Mouse (Mus musculus) midbrain, embryonic 16.5 days (tissue): ENCODE results near the gene Pik3ca. TPM values are rescaled to one million over a fixed set of nuclear protein-coding genes. Genes with fewer than 3 reads are reported as not detected.

Source experiments
- ATAC-seq: fragments of 200-750 bp; cut with Nextera tagmentation; 2 replicates; pipeline ENCODE4 v1.8.0; 2017; ENCODE audit warnings: moderate TSS enrichment
- H3K27ac ChIP-seq: fragments of 300-500 bp; sonication (generic); 2 replicates; pipeline ENCODE4 v1.5.1; 2014; ENCODE audit warnings: mild to moderate bottlenecking, low read length, mixed read lengths
- H3K27me3 ChIP-seq: fragments of 300-500 bp; sonication (generic); 2 replicates; pipeline ENCODE4 v1.6.1; 2014; ENCODE audit warnings: low read depth, low read length, mixed read lengths; ENCODE audit not compliant: control insufficient read depth, insufficient read depth
- H3K36me3 ChIP-seq: fragments of 300-500 bp; sonication (generic); 2 replicates; pipeline ENCODE4 v1.6.1; 2014; ENCODE audit warnings: mild to moderate bottlenecking, low read length, moderate library complexity, mixed read lengths; ENCODE audit not compliant: control insufficient read depth, insufficient read depth
- H3K4me1 ChIP-seq: fragments of 300-500 bp; sonication (generic); 2 replicates; pipeline ENCODE4 v1.6.1; 2014; ENCODE audit warnings: mild to moderate bottlenecking, low read length, mixed read lengths; ENCODE audit not compliant: control insufficient read depth, insufficient read depth
- H3K4me2 ChIP-seq: fragments of 300-500 bp; sonication (generic); 2 replicates; pipeline ENCODE4 v1.6.1; 2014; ENCODE audit warnings: mild to moderate bottlenecking, low read length, mixed read lengths
- H3K4me3 ChIP-seq: fragments of 300-500 bp; sonication (generic); 2 replicates; pipeline ENCODE4 v1.5.1; 2014; ENCODE audit warnings: low read depth, mild to moderate bottlenecking, low read length, moderate library complexity, mixed read lengths
- H3K9ac ChIP-seq: fragments of 300-500 bp; sonication (generic); 2 replicates; pipeline ENCODE4 v1.6.1; 2014; ENCODE audit warnings: low read depth, low read length, mixed read lengths
- H3K9me3 ChIP-seq: fragments of 300-500 bp; sonication (generic); replicated peaks from 2 replicates; pipeline ENCODE4 v1.6.1; 2014; ENCODE audit warnings: mild to moderate bottlenecking, low read length, mixed read lengths; ENCODE audit not compliant: control insufficient read depth, poor library complexity, severe bottlenecking
- WGBS: fragments of 180-500 bp; shearing (Covaris S2); extraction: QIAGEN DNeasy Blood & Tissue Kit; methylation state at CpG from one replicate; pipeline ENCODE4 v1.1.7; 2014; 5-methylcytosine and 5-hydroxymethylcytosine counted together
- polyA plus RNA-seq: library from polyadenylated mRNA; unstranded; fragments of >200 nt; fragmentation: Nextera tagmentation; extraction: Ambion mirVana; gene quantifications from 2 replicates; pipeline ENCODE4 v1.2.1, GENCODE M21; 2015

Pik3ca gene
- polyA plus RNA-seq, 1 experiment from 2014 or later: 12.8 TPM

DNA sequence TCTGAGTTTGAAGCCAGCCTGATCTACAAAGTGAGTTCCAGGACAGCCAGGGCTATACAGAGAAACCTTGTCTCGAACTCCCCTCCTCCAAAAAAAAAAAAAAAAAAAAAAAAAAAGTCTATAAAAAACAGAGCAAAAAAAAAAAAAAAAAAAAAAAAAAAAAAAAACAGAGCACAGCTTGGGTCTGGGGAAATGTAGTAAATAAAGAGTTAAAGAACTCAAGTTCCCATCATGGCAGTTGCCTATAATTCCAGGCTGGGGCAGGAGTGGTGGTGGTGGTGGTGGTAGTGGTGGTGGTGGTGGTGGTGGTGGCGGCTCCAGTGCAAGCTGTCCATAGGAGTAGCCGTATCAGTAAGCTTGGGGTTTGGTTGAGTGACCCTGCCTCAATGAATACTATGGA lies 85.6 kb downstream of the Pik3ca start:
- no peaks in the 10 kb centered on the region for H3K36me3 ChIP-seq
- H3K4me1 ChIP-seq: no peaks in the 10 kb centered on the region
- no peak overlapping the region for H3K4me3 ChIP-seq
- WGBS: 78% methylated on average over 3 of the region's 3 CpGs
- ATAC-seq: no peak
- no peaks in the 10 kb centered on the region for H3K27me3 ChIP-seq
- no peak overlapping the region for H3K4me2 ChIP-seq
- no peak overlapping the region for H3K27ac ChIP-seq
- H3K9ac ChIP-seq: no peak overlapping the region
- no peaks in the 10 kb centered on the region for H3K9me3 ChIP-seq

DNA sequence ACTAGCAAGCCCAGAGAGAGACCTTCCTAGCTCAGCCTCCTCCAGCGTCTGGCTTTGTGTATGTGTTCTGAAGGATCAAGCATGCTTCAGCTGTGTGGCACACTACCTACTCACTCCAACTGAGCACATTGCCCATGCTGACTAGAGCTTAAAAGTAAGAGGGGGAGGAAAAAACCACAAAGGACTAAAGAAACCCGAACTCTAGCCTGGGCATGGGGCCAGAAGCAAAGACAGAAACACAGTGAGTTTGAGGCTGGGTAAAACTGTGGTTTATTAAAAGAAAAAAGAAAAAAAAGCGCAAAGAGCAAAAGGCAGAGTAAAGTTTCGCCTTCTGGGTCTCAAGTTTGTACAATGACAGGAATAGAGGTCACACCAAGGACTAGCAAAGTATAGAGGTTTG lies 89.1 kb downstream of the Pik3ca start:
- no peak overlapping the region for H3K27ac ChIP-seq
- no peak for ATAC-seq

DNA sequence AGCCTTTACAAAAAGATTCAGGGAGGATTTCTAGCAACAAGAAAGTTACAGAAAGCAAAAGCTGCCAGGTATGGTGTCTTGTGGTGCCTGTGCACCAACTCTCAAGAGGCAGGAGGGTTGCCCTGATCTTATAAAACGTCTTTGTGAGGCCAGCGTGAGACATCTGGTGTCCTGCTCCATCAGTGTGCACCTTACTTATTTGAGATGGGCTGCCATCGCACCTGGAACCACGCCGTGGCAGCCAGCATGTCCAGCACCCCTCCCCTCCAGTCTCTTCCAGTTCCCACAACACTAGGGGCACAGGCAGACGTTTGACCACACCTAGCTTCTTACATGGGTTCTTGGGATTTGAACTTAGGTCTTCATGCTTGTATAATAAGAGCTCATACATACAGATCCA lies 90.7 kb downstream of the Pik3ca start:
- Histone ChIP-seq H3K9me3 (no peaks in the 10 kb centered on the region), H3K27me3 (no peaks in the 10 kb centered on the region), H3K4me3 (no peak overlapping the region), H3K4me1 (no peaks in the 10 kb centered on the region), H3K36me3 (no peaks in the 10 kb centered on the region), H3K4me2 (no peak overlapping the region), H3K27ac (no peak overlapping the region), H3K9ac (no peak overlapping the region)
- WGBS: 85% methylated on average over 6 of the region's 6 CpGs
- no peak for ATAC-seq

More for the DNA sequence above, 89.1 kb downstream of the Pik3ca start:
- no peak overlapping the region for H3K4me3 ChIP-seq
- H3K9ac ChIP-seq: no peak overlapping the region
- H3K9me3 ChIP-seq: no peaks in the 10 kb centered on the region
- no peaks in the 10 kb centered on the region for H3K36me3 ChIP-seq
- H3K4me2 ChIP-seq: no peak overlapping the region
- no peaks in the 10 kb centered on the region for H3K4me1 ChIP-seq
- no peaks in the 10 kb centered on the region for H3K27me3 ChIP-seq
- WGBS: 83% methylated on average over 4 of the region's 4 CpGs

DNA sequence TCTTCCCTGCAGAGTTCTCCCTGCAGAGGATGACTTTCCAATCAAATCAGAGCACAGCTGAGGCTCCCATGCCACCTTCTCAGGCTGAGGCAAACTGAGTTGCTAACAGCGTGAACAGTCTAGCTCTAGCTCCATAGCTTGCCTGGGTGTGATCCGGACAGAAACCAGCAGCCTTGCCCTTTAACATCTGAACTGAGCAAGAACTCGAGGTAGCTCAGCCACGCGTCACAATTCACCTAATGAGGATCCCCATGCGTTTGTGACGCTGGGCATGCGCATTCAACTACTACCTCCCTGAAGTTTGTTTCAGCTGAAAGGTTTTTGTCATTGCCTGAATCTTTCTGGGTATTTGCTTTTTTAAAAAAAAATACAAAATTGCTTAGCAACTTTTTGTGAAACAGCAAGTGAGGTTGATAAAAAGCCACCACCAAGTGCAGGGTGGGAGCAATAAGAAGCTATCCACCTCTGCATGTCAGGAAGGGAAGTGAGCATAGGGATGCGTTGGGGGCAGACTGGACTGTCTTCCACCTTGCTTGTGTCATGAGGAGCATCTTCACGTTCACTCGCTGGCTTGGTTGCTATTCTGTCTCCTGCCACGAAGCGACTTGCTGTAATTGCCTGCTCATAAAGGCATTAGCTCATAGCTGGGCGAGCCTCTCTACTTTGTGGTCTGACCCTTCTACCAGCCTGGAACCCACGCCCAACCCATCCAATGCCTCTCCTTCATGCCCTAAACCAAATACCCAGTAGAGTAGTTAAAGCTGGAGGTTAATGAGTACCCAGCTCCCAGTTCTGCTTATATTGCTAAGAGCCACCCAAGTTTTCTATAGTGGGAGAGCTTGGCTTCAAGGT lies 92.8 kb downstream of the Pik3ca start:
- Histone ChIP-seq H3K36me3 (no peaks in the 10 kb centered on the region), H3K9ac (no peak overlapping the region), H3K4me3 (no peak overlapping the region), H3K9me3 (no peaks in the 10 kb centered on the region), H3K4me1 (no peaks in the 10 kb centered on the region), H3K27me3 (no peaks in the 10 kb centered on the region), H3K4me2 (no peak overlapping the region), H3K27ac (no peak overlapping the region)
- no peak for ATAC-seq
- 87% methylated on average over 15 of the region's 15 CpGs for WGBS

DNA sequence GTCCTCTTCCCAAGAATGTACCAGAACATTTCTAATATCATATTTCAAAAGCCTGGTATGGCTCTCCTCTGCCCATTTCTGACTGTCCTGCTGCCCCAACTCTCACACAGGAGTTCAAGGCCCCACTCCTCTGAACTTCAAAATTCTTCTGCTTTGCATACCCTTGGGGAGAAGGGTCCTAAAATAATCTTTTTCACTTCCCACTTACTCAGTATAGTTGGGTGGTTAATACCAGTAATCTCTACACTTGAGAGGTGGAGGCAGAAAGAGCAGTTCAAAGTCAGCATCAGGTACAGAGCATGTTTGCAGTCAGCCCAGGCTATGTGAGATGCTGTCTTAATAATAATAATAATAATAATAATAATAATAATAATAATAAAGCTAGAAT lies 93.5 kb downstream of the Pik3ca start:
- Histone ChIP-seq H3K36me3 (no peaks in the 10 kb centered on the region), H3K27me3 (no peaks in the 10 kb centered on the region), H3K4me3 (no peak overlapping the region), H3K27ac (no peak overlapping the region), H3K4me2 (no peak overlapping the region), H3K9ac (no peak overlapping the region), H3K9me3 (no peaks in the 10 kb centered on the region), H3K4me1 (no peaks in the 10 kb centered on the region)
- ATAC-seq: no peak

DNA sequence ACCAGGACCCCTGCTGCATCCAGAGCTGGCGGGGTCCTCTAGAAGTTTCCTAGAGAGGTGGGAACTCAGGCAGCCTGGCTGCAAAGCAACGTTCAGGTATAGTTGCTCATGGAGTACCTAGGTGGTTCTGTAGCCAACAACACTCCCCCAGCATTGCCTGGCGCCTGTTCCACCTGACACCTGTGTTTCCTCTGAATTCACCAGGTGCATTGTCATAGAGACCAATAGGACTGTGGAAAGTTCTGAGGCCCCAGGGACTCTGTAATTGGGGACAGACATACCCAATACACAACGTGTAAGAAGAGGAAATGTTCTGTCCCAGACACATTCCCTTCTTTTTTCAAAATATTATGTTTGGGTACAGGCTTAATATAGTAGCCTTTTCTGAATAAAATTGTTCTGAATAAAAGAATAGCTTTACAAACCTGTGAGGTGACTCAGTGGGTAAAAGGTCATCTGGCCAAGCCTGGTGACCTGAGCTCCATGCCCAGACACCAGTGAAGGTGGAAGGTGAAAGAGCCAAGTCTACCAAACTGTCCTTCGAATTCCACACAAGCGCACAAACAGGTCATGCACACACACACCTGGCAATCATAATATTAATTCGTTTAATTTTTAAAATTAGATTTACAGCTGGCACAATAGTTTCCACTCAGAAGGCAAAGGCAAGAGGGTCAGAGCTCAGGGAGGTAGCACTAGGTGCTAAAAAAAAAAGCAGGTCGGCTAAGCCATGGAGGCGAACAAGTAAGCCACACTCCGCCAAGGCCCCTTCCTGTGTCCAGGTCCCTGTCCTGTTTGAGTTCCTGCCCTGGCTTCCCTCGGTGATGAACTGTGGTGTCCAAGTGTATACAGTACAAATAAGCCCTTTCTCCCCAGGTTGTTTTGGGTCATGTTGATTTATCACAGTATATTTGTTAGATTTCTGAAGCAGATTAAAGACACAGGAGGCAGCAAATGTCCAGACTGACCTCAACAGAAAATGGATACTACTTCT lies 94.9 kb downstream of the Pik3ca start, which contains the start of gene Kcnmb3:
Gene Kcnmb3 (minus strand): TSS at position 135 of the 994 bp plus-strand sequence.
- WGBS: 81% methylated on average over 11 of the region's 11 CpGs
- Histone ChIP-seq H3K4me1 (no peaks in the 10 kb centered on the region; the same call in 1 of the 2 replicates), H3K27me3 (no peaks in the 10 kb centered on the region), H3K36me3 (no peaks in the 10 kb centered on the region), H3K4me3 (no peak within 1 kb of the TSS), H3K27ac (no peak within 1 kb of the TSS), H3K9ac (no peak within 1 kb of the TSS), H3K4me2 (no peak within 1 kb of the TSS), H3K9me3 (no peaks in the 10 kb centered on the region)
- no peak for ATAC-seq

DNA sequence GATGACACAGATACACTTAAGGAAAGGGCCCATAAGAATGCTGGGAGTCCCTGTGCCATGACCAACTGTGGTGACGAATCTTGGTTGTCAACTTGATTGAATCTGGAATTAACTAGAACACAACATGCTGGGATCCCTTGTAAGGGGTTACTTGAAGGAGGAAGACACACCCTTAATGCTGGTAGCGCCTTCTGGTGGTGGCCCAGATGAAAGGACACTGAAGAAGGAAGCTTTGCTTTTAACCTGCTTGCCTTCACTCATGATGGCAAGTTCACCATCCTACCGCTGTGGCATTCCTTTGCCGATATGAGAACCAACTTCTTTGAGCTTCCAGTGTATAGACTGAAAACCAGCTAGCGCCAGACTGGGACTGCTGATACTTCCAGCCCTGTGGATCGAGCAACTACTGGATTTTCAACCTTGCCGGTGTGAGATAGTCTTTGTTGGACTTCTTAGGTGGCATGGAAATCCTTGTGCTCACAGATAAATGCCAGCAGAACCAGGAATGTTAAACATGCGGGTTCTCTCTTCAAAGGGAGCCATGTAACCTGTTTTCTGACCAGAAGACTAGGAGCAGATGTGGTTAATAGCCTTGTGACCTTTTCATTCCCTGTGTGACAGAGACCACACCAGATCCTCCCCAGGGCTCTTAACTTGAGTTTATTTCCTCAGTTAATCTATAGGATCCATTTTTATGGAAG lies 97.1 kb downstream of the Pik3ca start:
- ATAC-seq: no peak
- 86% methylated on average over 8 of the region's 8 CpGs for WGBS
- Histone ChIP-seq H3K36me3 (no peaks in the 10 kb centered on the region), H3K4me1 (no peaks in the 10 kb centered on the region; the same call in 1 of the 2 replicates), H3K27ac (no peak overlapping the region), H3K27me3 (no peaks in the 10 kb centered on the region), H3K4me2 (no peak overlapping the region), H3K9me3 (no peaks in the 10 kb centered on the region), H3K9ac (no peak overlapping the region), H3K4me3 (no peak overlapping the region)

DNA sequence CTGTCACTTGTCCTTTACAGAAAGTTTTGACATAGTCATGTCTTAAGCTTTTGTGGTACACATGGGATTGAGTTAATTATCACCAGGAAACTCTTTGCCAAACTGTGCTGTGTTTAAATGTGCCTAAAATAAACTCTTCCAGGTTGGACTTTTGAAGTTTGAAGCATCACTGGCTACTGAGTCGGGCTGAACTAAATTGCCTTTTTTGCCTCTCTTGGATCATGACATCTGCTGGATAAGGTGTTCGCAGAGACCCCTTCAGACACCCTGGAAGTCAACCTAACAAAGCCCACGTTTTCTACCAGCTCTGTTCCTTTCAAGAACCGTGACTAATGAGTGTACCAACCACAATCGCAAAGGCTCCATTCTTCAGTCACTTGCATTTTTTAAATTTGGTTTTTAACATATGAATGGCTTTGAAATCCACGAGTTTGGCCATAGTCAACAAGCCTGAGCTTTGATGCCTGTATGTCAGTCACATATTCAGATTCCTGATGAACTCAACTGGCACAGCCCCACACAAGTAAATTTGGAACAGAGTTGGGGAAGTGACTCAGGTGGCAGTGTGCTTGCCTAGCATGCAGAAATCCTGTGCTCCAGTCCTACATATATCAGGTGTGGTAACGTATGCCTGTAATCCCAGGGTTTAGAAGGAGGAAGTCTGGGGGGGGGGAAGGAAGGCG lies 97.8 kb downstream of the Pik3ca start:
- Histone ChIP-seq H3K9ac (no peak overlapping the region), H3K27ac (no peak overlapping the region), H3K4me3 (no peak overlapping the region), H3K4me1 (no peaks in the 10 kb centered on the region; the same call in 1 of the 2 replicates), H3K36me3 (no peaks in the 10 kb centered on the region), H3K27me3 (no peaks in the 10 kb centered on the region), H3K9me3 (no peaks in the 10 kb centered on the region), H3K4me2 (no peak overlapping the region)
- 33% methylated on average over 8 of the region's 8 CpGs for WGBS
- no peak for ATAC-seq
